Mouse (Mus musculus): Measurements from ENCODE around the gene Hmcn1. TPM values are rescaled to one million over a fixed set of nuclear protein-coding genes. Genes with fewer than 3 reads are reported as not detected.

Hmcn1 gene
- total and polyA plus RNA-seq, 2 experiments from 2014 or later = 0.80 to 6.3 TPM

DNA sequence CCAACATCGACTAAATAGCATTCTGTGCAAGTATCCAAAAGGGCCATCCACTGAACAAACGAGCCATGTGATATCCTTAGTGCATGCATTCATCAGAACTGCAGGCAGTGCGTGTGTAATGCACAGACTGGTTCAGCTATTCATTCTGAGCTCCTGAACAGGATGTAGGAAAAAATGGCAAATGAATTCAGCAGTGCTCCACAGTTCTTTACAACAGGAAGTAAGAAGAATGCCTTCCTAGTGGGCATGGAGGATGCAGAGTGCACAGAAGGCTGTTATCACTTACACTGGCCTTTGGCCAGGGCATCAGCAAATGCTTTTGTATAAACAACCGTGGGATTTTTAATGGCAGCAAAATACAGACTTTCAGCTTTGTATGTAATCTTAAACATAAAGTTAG, 103.2 kb downstream of the Hmcn1 start:
- Histone ChIP-seq H3K4me2 (ENCODE audit: low read depth, low read length) (no peak overlapping the region), H3K9me3 (ENCODE audit: low read length) (no peaks in the 10 kb centered on the region), H3K4me3 (ENCODE audit: low read length) (no peak overlapping the region), H3K9ac (replicated peaks; ENCODE audit: low read length) (no peak overlapping the region), H3K4me1 (ENCODE audit: insufficient read depth, low read length) (no peaks in the 10 kb centered on the region), H3K36me3 (ENCODE audit: insufficient read depth, low read length) (no peaks in the 10 kb centered on the region), H3K27ac (no peak overlapping the region), H3K27me3 (ENCODE audit: insufficient read depth, low read length) (no peaks in the 10 kb centered on the region)
- no peak for TF ChIP-seq CTCF (IDR thresholded peaks at IDR 0.05; ENCODE audit: low read depth)
- 58% methylated on average over 4 of the region's 4 CpGs for WGBS
- ATAC-seq (no peak), DNase-seq (ENCODE audit: low spot score) (no peak)

DNA sequence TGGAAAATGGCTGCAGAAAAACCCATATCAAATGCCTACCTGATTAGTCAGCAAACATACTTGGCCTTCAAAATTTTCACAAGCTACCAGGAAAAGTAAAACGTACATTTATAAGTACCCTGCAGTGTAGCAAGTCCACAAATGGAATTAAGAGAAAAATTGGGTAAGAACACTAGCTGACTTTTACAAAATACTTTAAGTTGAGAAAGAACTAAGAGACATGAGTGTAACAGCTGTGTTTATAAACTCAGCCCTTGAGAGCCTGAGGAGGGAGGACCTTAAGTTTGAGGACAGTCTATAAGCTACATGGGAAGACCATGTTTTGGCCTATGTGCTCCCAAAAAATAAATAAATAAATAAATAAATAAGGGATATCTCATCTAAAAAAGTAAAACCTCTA, 107.0 kb downstream of the Hmcn1 start:
- Histone ChIP-seq H3K4me3 (ENCODE audit: low read length) (no peak overlapping the region), H3K4me1 (ENCODE audit: insufficient read depth, low read length) (no peaks in the 10 kb centered on the region), H3K27ac (no peak overlapping the region), H3K27me3 (ENCODE audit: insufficient read depth, low read length) (no peaks in the 10 kb centered on the region), H3K9ac (replicated peaks; ENCODE audit: low read length) (no peak overlapping the region), H3K9me3 (ENCODE audit: low read length) (no peaks in the 10 kb centered on the region), H3K36me3 (ENCODE audit: insufficient read depth, low read length) (no peaks in the 10 kb centered on the region), H3K4me2 (ENCODE audit: low read depth, low read length) (no peak overlapping the region)
- DNase-seq (ENCODE audit: low spot score) (no peak), ATAC-seq (no peak)
- WGBS = 82% methylated on average over 1 of the region's 1 CpGs
- TF ChIP-seq CTCF (IDR thresholded peaks at IDR 0.05; ENCODE audit: low read depth) = no peak

DNA sequence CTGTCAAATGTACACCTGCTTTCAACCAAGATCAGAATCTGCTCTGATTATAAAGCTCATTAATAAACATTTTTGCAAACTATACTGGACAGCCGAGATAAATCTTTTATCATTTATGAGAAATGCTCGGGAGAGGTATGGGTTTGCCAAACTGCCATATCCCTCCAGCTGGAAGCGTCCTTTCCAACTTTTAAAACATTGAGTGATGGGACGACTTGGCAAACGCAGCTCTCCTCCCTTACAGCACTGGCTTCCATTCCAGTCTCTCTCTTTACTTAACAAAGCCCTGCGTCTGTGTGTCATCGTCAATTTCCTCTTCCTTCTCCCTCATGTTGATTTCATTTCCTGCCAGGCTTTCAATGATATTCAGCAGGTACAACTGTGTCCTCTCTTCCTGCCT, 114.8 kb downstream of the Hmcn1 start:
- ATAC-seq (no peak), DNase-seq (ENCODE audit: low spot score) (no peak)
- H3K4me1 ChIP-seq (ENCODE audit: insufficient read depth, low read length) = no peaks in the 10 kb centered on the region
- no peaks in the 10 kb centered on the region for H3K36me3 ChIP-seq (ENCODE audit: insufficient read depth, low read length)
- TF ChIP-seq CTCF (IDR thresholded peaks at IDR 0.05; ENCODE audit: low read depth) = no peak
- H3K27ac ChIP-seq = no peak overlapping the region
- H3K27me3 ChIP-seq (ENCODE audit: insufficient read depth, low read length) = no peaks in the 10 kb centered on the region
- H3K9me3 ChIP-seq (ENCODE audit: low read length) = no peaks in the 10 kb centered on the region
- 66% methylated on average over 7 of the region's 7 CpGs for WGBS
- H3K4me3 ChIP-seq (ENCODE audit: low read length) = no peak overlapping the region
- H3K9ac ChIP-seq (replicated peaks; ENCODE audit: low read length) = no peak overlapping the region
- H3K4me2 ChIP-seq (ENCODE audit: low read depth, low read length) = no peak overlapping the region

DNA sequence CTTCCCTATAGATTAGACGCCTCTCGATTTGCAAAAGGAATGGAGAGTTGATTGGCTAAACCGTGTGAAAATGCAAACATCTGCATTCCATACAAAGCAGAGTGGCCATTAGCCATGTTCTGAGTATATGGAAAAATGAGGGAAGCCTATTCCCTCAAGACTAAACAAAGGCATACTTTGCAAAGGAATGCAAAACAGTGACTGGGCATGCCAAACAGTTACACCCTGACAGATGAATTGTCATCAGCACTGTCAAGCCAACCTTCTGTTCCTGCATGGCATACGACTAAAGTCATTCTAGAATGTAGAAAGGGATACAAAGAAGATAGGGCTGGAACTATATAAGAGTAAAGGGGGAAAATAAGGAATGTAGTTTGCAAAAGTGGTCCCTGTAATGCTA, 115.3 kb downstream of the Hmcn1 start:
- WGBS = 57% methylated on average over 4 of the region's 4 CpGs
- H3K9ac ChIP-seq (replicated peaks; ENCODE audit: low read length) = no peak overlapping the region
- H3K27me3 ChIP-seq (ENCODE audit: insufficient read depth, low read length) = no peaks in the 10 kb centered on the region
- TF ChIP-seq CTCF (IDR thresholded peaks at IDR 0.05; ENCODE audit: low read depth) = no peak
- no peaks in the 10 kb centered on the region for H3K36me3 ChIP-seq (ENCODE audit: insufficient read depth, low read length)
- no peak for ATAC-seq
- H3K9me3 ChIP-seq (ENCODE audit: low read length) = no peaks in the 10 kb centered on the region
- no peak overlapping the region for H3K27ac ChIP-seq
- no peak for DNase-seq (ENCODE audit: low spot score)
- H3K4me2 ChIP-seq (ENCODE audit: low read depth, low read length) = no peak overlapping the region
- H3K4me3 ChIP-seq (ENCODE audit: low read length) = no peak overlapping the region
- no peaks in the 10 kb centered on the region for H3K4me1 ChIP-seq (ENCODE audit: insufficient read depth, low read length)

DNA sequence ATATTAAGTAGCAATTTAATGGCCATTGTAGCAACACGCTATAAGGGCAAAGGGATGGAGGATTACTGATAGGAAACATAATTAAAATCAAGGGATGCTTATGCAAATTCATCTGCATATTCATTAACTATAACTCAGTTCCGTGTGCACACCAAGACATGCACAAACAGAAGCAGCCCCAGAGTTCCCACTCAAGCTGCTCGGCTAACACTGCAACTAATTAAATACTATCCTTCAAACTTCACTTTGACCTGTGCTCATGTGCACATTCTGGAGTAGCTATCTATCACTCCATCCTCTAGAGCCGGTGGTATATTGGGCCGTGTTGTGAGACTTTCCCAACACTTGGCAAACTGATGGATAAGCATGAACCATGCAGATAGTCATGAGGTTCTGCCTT, 119.2 kb downstream of the Hmcn1 start:
- no peaks in the 10 kb centered on the region for H3K36me3 ChIP-seq (ENCODE audit: insufficient read depth, low read length)
- H3K9me3 ChIP-seq (ENCODE audit: low read length) = no peaks in the 10 kb centered on the region
- ATAC-seq = no peak
- no peak for DNase-seq (ENCODE audit: low spot score)
- no peaks in the 10 kb centered on the region for H3K27me3 ChIP-seq (ENCODE audit: insufficient read depth, low read length)
- H3K4me3 ChIP-seq (ENCODE audit: low read length) = no peak overlapping the region
- H3K9ac ChIP-seq (replicated peaks; ENCODE audit: low read length) = no peak overlapping the region
- H3K27ac ChIP-seq = no peak overlapping the region
- no peaks in the 10 kb centered on the region for H3K4me1 ChIP-seq (ENCODE audit: insufficient read depth, low read length)
- WGBS = 68% methylated on average over 5 of the region's 5 CpGs
- no peak overlapping the region for H3K4me2 ChIP-seq (ENCODE audit: low read depth, low read length)
- no peak for TF ChIP-seq CTCF (IDR thresholded peaks at IDR 0.05; ENCODE audit: low read depth)

DNA sequence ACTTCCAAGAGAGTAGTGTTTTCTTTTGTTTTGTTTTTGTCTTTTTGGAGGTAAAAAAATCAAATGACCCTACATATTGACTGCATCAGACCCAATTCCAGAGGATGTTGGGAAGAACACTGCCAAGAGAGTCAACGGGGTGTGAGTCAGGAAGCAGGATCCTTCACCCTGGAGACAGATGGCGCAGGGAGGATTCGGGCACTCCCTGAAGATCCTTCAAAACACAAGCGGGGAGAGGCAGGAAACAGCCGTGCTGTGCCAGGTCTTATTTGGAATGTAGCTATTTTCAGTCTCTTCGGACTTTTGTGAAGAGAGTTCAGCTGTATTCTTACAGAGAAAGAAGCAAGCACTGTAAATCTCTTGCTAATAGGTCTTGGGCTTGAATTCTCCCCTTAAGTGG, 120.0 kb downstream of the Hmcn1 start:
- ATAC-seq (no peak), DNase-seq (ENCODE audit: low spot score) (no peak)
- H3K9ac ChIP-seq (replicated peaks; ENCODE audit: low read length) = no peak overlapping the region
- no peaks in the 10 kb centered on the region for H3K4me1 ChIP-seq (ENCODE audit: insufficient read depth, low read length)
- H3K27me3 ChIP-seq (ENCODE audit: insufficient read depth, low read length) = no peaks in the 10 kb centered on the region
- no peak overlapping the region for H3K27ac ChIP-seq
- no peaks in the 10 kb centered on the region for H3K36me3 ChIP-seq (ENCODE audit: insufficient read depth, low read length)
- no peak overlapping the region for H3K4me3 ChIP-seq (ENCODE audit: low read length)
- H3K9me3 ChIP-seq (ENCODE audit: low read length) = no peaks in the 10 kb centered on the region
- TF ChIP-seq CTCF (IDR thresholded peaks at IDR 0.05; ENCODE audit: low read depth) = no peak
- WGBS = 47% methylated on average over 6 of the region's 6 CpGs
- 0 out of 2 replicates have a peak overlapping the region, but pooled peaks have one; percentile 13 for H3K4me2 ChIP-seq (ENCODE audit: low read depth, low read length)

DNA sequence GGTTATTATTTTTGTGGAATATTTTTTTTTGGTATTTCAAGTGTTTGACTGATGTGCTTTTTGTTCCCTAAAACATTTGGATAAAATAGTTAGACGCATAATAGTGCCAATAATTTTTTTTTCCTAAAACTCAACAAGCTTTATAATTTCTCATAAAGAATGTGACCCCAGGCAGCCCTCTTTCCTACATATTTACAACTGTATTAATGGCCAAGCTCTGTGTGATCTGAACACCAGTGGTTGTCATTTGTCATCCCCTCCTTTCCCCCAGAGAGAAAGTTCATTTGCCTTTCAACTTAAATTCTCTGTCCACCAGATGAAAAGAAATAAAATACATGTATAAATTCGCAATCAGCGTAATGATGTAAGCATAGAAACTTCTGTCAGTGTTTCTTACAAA, 121.1 kb downstream of the Hmcn1 start:
- Histone ChIP-seq H3K27ac (no peak overlapping the region), H3K4me3 (ENCODE audit: low read length) (no peak overlapping the region), H3K9ac (replicated peaks; ENCODE audit: low read length) (no peak overlapping the region), H3K9me3 (ENCODE audit: low read length) (no peaks in the 10 kb centered on the region), H3K4me1 (ENCODE audit: insufficient read depth, low read length) (no peaks in the 10 kb centered on the region), H3K27me3 (ENCODE audit: insufficient read depth, low read length) (no peaks in the 10 kb centered on the region), H3K4me2 (ENCODE audit: low read depth, low read length) (no peak overlapping the region), H3K36me3 (ENCODE audit: insufficient read depth, low read length) (no peaks in the 10 kb centered on the region)
- DNase-seq (ENCODE audit: low spot score) = no peak
- 92% methylated on average over 3 of the region's 3 CpGs for WGBS
- no peak for ATAC-seq
- no peak for TF ChIP-seq CTCF (IDR thresholded peaks at IDR 0.05; ENCODE audit: low read depth)

Data from hindbrain, postnatal 0 days (tissue).